Mouse (Mus musculus): ENCODE measurements at regions not wholly inside any gene's neighbourhood (a gene's known extent, or its start where the extent isn't known, plus 50 kb on each side); places are given as distances from the start of the nearest gene placed in this dataset.
"Not testable (repeated sequence)": the region's sequence is repeated elsewhere in the genome, so short reads cannot be mapped to it uniquely, and the experiment has no call there.

DNA sequence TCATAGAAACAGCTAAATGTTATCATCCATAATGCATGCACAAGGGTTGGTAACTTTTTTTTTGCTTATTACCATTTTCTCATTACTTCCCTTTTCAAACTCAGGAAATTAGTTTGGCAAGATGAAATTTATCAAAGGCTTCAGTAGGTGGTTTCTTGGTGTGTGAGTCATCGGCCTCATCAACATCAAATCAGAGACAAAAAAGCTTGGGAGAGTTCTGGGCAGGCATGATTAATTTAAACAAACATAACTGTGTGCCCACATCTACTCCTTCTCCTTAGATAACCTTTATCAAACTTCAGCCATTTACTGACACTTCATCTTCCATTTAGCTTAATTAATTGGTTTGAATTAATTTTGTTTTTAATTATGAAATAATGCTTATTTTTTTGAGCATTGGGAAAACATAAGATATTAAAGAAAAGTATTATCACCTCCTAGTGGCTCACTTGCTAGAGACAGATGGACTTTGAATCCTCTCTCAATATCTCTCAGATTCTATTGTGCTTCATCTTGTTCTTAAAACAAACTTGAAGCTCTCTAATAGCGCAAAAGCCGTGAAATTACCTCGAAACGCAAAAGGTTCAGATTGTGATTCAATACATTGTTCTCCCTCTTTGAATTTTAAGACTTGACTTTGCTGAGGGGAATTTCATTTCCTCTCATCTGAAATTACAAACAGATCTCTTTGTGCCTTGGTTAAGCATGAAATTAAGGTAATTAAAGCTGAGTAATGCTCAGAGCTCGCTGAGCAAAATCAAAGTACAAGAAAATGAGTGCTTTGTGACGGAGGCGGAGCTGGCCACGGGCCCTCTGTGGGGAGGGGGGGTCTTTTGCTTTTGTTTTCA is 158.7 kb upstream of the Bet1 start:
- 61% methylated on average over 9 of the region's 9 CpGs for WGBS (ENCODE audit: insufficient replicate concordance)
- ATAC-seq (ENCODE audit: insufficient read depth) (no peak), DNase-seq (ENCODE audit: low read depth in 3 of 3, low spot score in 3 of 3) (no peak)
- H3K27ac ChIP-seq = no peak overlapping the region
- no peaks in the 10 kb centered on the region for H3K4me1 ChIP-seq (replicated peaks; ENCODE audit: control insufficient read depth in 2 of 2, insufficient read depth in 2 of 2, low read length in 1 of 2)
- no peak overlapping the region for H3K4me2 ChIP-seq (ENCODE audit: low read depth)
- no peak overlapping the region for H3K9ac ChIP-seq (replicated peaks)
- H3K27me3 ChIP-seq (ENCODE audit: control insufficient read depth, insufficient read depth, low read length) = no peaks in the 10 kb centered on the region
- H3K9me3 ChIP-seq (ENCODE audit: control insufficient read depth, low read length) = no peaks in the 10 kb centered on the region
- H3K36me3 ChIP-seq (replicated peaks; ENCODE audit: control insufficient read depth, insufficient read depth, low read depth) = no peaks in the 10 kb centered on the region
- H3K4me3 ChIP-seq (ENCODE audit: insufficient read depth in 1 of 2, low read depth in 2 of 2, low read length in 2 of 2) = no peak overlapping the region
- TF ChIP-seq EP300 (IDR thresholded peaks at IDR 0.05; ENCODE audit: low read depth) (no peak), CTCF (IDR thresholded peaks at IDR 0.05; ENCODE audit: low read depth) (no peak)

- Histone ChIP-seq H3K27me3 (ENCODE audit: control insufficient read depth, insufficient read depth, low read length) (no peaks in the 10 kb centered on the region), H3K9me3 (ENCODE audit: control insufficient read depth, low read length) (no peaks in the 10 kb centered on the region), H3K4me2 (ENCODE audit: low read depth) (no peak overlapping the region), H3K9ac (replicated peaks) (no peak overlapping the region), H3K4me1 (replicated peaks; ENCODE audit: control insufficient read depth in 2 of 2, insufficient read depth in 2 of 2, low read length in 1 of 2) (no peaks in the 10 kb centered on the region), H3K4me3 (ENCODE audit: insufficient read depth in 1 of 2, low read depth in 2 of 2, low read length in 2 of 2) (no peak overlapping the region), H3K36me3 (replicated peaks; ENCODE audit: control insufficient read depth, insufficient read depth, low read depth) (no peaks in the 10 kb centered on the region), H3K27ac (no peak overlapping the region)
- TF ChIP-seq CTCF (IDR thresholded peaks at IDR 0.05; ENCODE audit: low read depth) (no peak), EP300 (IDR thresholded peaks at IDR 0.05; ENCODE audit: low read depth) (no peak)
- DNase-seq (ENCODE audit: low read depth in 3 of 3, low spot score in 3 of 3) (no peak), ATAC-seq (ENCODE audit: insufficient read depth) (no peak)
- 65% methylated on average over 2 of the region's 2 CpGs for WGBS (ENCODE audit: insufficient replicate concordance)
These were observed 159.3 kb upstream of the Bet1 start for GRCm38 (mm10) chr6:4246113-4246419.

DNA sequence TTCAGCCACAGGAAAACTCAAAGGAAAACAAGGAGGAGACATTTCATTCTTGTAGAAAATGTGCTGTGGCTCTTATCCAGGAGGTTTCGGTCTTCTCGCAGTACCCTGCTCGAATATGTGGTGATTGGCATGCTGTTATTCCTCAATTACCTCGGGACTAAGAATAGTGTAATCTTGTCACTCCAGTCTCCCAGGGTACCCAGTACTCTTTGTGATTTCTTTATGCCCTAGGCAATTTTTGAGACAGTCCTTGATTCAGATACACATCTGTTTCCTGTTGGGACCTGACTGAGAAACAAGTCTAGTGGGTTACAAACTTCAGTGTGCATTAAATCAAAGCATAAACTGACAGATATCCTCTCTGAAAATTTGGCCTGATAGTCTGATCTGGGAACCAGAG is 189.8 kb upstream of the Bet1 start:
- Histone ChIP-seq H3K4me2 (ENCODE audit: low read depth) (no peak overlapping the region), H3K9me3 (ENCODE audit: control insufficient read depth, low read length) (no peaks in the 10 kb centered on the region), H3K27me3 (ENCODE audit: control insufficient read depth, insufficient read depth, low read length) (no peaks in the 10 kb centered on the region), H3K27ac (no peak overlapping the region), H3K36me3 (replicated peaks; ENCODE audit: control insufficient read depth, insufficient read depth, low read depth) (no peaks in the 10 kb centered on the region), H3K4me3 (ENCODE audit: insufficient read depth in 1 of 2, low read depth in 2 of 2, low read length in 2 of 2) (no peak overlapping the region), H3K9ac (replicated peaks) (no peak overlapping the region), H3K4me1 (replicated peaks; ENCODE audit: control insufficient read depth in 2 of 2, insufficient read depth in 2 of 2, low read length in 1 of 2) (no peaks in the 10 kb centered on the region)
- ATAC-seq (ENCODE audit: insufficient read depth) = no peak
- WGBS (ENCODE audit: insufficient replicate concordance) = 47% methylated on average over 4 of the region's 4 CpGs
- no peak for DNase-seq (ENCODE audit: low read depth in 3 of 3, low spot score in 3 of 3)
- TF ChIP-seq CTCF (IDR thresholded peaks at IDR 0.05; ENCODE audit: low read depth) (no peak), EP300 (IDR thresholded peaks at IDR 0.05; ENCODE audit: low read depth) (no peak)

DNA sequence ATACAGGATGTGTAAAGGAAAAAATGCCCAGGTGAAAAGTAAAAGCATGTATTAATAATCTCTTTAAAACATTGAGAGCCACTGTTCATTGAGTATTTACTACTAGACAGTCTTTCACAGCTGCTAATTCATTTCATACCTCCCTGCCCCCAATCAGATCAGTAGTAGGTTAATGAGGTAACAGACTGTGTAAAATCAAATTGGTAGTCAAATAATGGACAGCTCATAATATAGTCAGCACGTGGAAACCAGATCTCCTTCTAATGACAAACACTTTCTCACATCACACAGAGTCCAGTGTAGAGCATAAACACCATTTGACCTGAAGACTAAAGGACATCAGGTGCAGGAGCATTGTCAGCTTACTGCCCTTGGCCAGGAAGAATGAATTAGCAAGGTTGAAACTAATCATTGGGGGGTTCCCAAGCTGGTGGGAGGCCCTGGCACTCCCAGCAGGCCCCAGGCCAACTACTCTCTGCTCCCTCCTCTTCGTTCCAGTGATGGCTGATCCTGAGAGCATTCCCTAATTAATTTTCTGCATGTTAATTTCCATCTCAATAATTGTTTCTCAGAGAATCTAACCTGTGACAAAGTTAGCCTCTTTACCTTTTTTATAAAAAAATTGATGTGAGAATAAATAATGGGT is 190.6 kb upstream of the Bet1 start:
- no peaks in the 10 kb centered on the region for H3K9me3 ChIP-seq (ENCODE audit: control insufficient read depth, low read length)
- H3K27ac ChIP-seq = no peak overlapping the region
- H3K4me3 ChIP-seq (ENCODE audit: insufficient read depth in 1 of 2, low read depth in 2 of 2, low read length in 2 of 2) = no peak overlapping the region
- no peak overlapping the region for H3K9ac ChIP-seq (replicated peaks)
- no peaks in the 10 kb centered on the region for H3K36me3 ChIP-seq (replicated peaks; ENCODE audit: control insufficient read depth, insufficient read depth, low read depth)
- 34% methylated on average over 2 of the region's 2 CpGs for WGBS (ENCODE audit: insufficient replicate concordance)
- ATAC-seq (ENCODE audit: insufficient read depth) = no peak
- H3K4me2 ChIP-seq (ENCODE audit: low read depth) = no peak overlapping the region
- DNase-seq (ENCODE audit: low read depth in 3 of 3, low spot score in 3 of 3) = no peak
- TF ChIP-seq CTCF (IDR thresholded peaks at IDR 0.05; ENCODE audit: low read depth) (no peak), EP300 (IDR thresholded peaks at IDR 0.05; ENCODE audit: low read depth) (no peak)
- no peaks in the 10 kb centered on the region for H3K4me1 ChIP-seq (replicated peaks; ENCODE audit: control insufficient read depth in 2 of 2, insufficient read depth in 2 of 2, low read length in 1 of 2)
- H3K27me3 ChIP-seq (ENCODE audit: control insufficient read depth, insufficient read depth, low read length) = no peaks in the 10 kb centered on the region

DNA sequence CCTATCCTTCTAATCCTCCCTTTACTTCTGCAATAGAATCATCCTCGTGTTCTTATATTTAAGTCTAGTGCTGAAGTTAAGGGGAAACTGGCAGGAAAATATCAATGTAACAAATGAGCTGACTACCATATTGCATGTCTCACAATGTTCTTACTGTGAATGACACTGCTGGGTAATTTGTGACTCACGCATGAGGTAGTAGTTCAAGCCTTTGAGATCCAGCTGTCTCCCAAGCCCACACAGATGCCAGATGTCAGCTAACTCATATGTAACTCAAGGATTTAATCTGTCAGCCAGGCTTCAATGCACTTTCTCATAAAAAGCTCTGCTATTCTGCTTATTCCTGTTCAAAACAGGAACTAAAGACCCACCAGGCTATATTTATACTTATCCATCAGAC is 204.6 kb upstream of the Bet1 start:
- no peaks in the 10 kb centered on the region for H3K27me3 ChIP-seq (ENCODE audit: control insufficient read depth, insufficient read depth, low read length)
- H3K36me3 ChIP-seq (replicated peaks; ENCODE audit: control insufficient read depth, insufficient read depth, low read depth) = no peaks in the 10 kb centered on the region
- H3K4me3 ChIP-seq (ENCODE audit: insufficient read depth in 1 of 2, low read depth in 2 of 2, low read length in 2 of 2) = no peak overlapping the region
- H3K4me1 ChIP-seq (replicated peaks; ENCODE audit: control insufficient read depth in 2 of 2, insufficient read depth in 2 of 2, low read length in 1 of 2) = no peaks in the 10 kb centered on the region
- no peak for DNase-seq (ENCODE audit: low read depth in 3 of 3, low spot score in 3 of 3)
- no peak overlapping the region for H3K27ac ChIP-seq
- no peak overlapping the region for H3K4me2 ChIP-seq (ENCODE audit: low read depth)
- WGBS (ENCODE audit: insufficient replicate concordance) = 68% methylated on average over 2 of the region's 2 CpGs
- ATAC-seq (ENCODE audit: insufficient read depth) = no peak
- TF ChIP-seq EP300 (IDR thresholded peaks at IDR 0.05; ENCODE audit: low read depth) (no peak), CTCF (IDR thresholded peaks at IDR 0.05; ENCODE audit: low read depth) (no peak)
- H3K9ac ChIP-seq (replicated peaks) = no peak overlapping the region
- H3K9me3 ChIP-seq (ENCODE audit: control insufficient read depth, low read length) = no peaks in the 10 kb centered on the region

DNA sequence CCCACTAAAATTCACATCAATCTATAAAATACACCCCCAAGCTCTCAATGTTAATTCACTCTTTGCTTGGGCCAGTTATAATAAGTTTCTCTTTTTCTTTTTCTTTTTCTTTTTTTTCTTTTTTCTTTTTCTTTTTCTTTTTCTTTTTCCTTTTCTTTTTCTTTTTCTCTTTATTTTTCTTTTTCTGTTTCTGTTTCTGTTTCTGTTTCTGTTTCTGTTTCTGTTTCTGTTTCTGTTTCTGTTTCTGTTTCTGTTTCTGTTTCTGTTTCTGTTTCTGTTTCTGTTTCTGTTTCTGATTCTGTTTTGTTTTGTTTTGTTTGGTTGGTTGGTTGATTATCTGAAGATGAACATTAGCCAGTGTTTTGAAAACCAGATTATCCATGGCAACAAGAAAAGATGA is 201.2 kb upstream of the Col1a2 start:
- DNase-seq (ENCODE audit: low read depth in 3 of 3, low spot score in 3 of 3); H3K9ac ChIP-seq (replicated peaks); H3K27ac ChIP-seq; ATAC-seq (ENCODE audit: insufficient read depth); H3K27me3 ChIP-seq (ENCODE audit: control insufficient read depth, insufficient read depth, low read length); H3K4me2 ChIP-seq (ENCODE audit: low read depth); H3K4me1 ChIP-seq (replicated peaks; ENCODE audit: control insufficient read depth in 2 of 2, insufficient read depth in 2 of 2, low read length in 1 of 2); H3K4me3 ChIP-seq (ENCODE audit: insufficient read depth in 1 of 2, low read depth in 2 of 2, low read length in 2 of 2); H3K9me3 ChIP-seq (ENCODE audit: control insufficient read depth, low read length); H3K36me3 ChIP-seq (replicated peaks; ENCODE audit: control insufficient read depth, insufficient read depth, low read depth): not testable (repeated sequence)
